Mouse (Mus musculus): ENCODE measurements around the gene Rdh16f1. TPM values are rescaled to one million over a fixed set of nuclear protein-coding genes. Genes with fewer than 3 reads are reported as not detected.

Rdh16f1 gene
- polyA plus RNA-seq, 1 experiment from 2014 or later, result not detected

Other genes with a start within 250 kb of the Rdh16f1 start
- gene Ndufa4l2, start 244.8 kb upstream of the Rdh16f1 start, polyA plus RNA-seq (2016; fragmentation: Nextera tagmentation; extraction: Ambion mirVana), result 5.9 and 9.0 TPM in 2 replicates
- 103 and 105 TPM in 2 replicates for gene Shmt2, start 237.3 kb upstream of the Rdh16f1 start, polyA plus RNA-seq (2016; fragmentation: Nextera tagmentation; extraction: Ambion mirVana)
- 60.0 and 62.4 TPM in 2 replicates for gene Nxph4, start 225.2 kb upstream of the Rdh16f1 start, polyA plus RNA-seq (2016; fragmentation: Nextera tagmentation; extraction: Ambion mirVana)
- 81.4 and 81.8 TPM in 2 replicates for gene Lrp1, start 138.6 kb upstream of the Rdh16f1 start, polyA plus RNA-seq (2016; fragmentation: Nextera tagmentation; extraction: Ambion mirVana)
- gene Stat6, start 116.8 kb upstream of the Rdh16f1 start, polyA plus RNA-seq (2016; fragmentation: Nextera tagmentation; extraction: Ambion mirVana), result 4.5 and 5.4 TPM in 2 replicates
- 10.0 TPM in 2 replicates for gene Nemp1, start 92.9 kb upstream of the Rdh16f1 start, polyA plus RNA-seq (2016; fragmentation: Nextera tagmentation; extraction: Ambion mirVana)
- 3.7 and 4.6 TPM in 2 replicates for gene Nab2, start 91.2 kb upstream of the Rdh16f1 start, polyA plus RNA-seq (2016; fragmentation: Nextera tagmentation; extraction: Ambion mirVana)
- 0.50 and 0.59 TPM in 2 replicates for gene Myo1a, start 54.6 kb upstream of the Rdh16f1 start, polyA plus RNA-seq (2016; fragmentation: Nextera tagmentation; extraction: Ambion mirVana)
- gene Tac2, start 35.3 kb upstream of the Rdh16f1 start, polyA plus RNA-seq (2016; fragmentation: Nextera tagmentation; extraction: Ambion mirVana), result not detected in 2 replicates
- 5.2 and 6.2 TPM in 2 replicates for gene Zbtb39, start 20.2 kb upstream of the Rdh16f1 start, polyA plus RNA-seq (2016; fragmentation: Nextera tagmentation; extraction: Ambion mirVana)
- gene Gpr182, start 8.1 kb upstream of the Rdh16f1 start, polyA plus RNA-seq (2016; fragmentation: Nextera tagmentation; extraction: Ambion mirVana), result 0.28 and 0.42 TPM in 2 replicates
- not detected in 2 replicates for gene Rdh1, start 66 bp upstream of the Rdh16f1 start, polyA plus RNA-seq (2016; fragmentation: Nextera tagmentation; extraction: Ambion mirVana)
- 0.06 and 0.13 TPM in 2 replicates for gene Rdh9, start 16.6 kb downstream of the Rdh16f1 start, polyA plus RNA-seq (2016; fragmentation: Nextera tagmentation; extraction: Ambion mirVana)
- gene Rdh16, start 41.4 kb downstream of the Rdh16f1 start, polyA plus RNA-seq (2016; fragmentation: Nextera tagmentation; extraction: Ambion mirVana), result not detected in 2 replicates
- gene Rdh19, start 90.1 kb downstream of the Rdh16f1 start, polyA plus RNA-seq (2016; fragmentation: Nextera tagmentation; extraction: Ambion mirVana), result not detected in 2 replicates
- gene Rdh16f2, start 106.7 kb downstream of the Rdh16f1 start, polyA plus RNA-seq (2016; fragmentation: Nextera tagmentation; extraction: Ambion mirVana), result not detected in 2 replicates
- not detected in 2 replicates for gene Rdh7, start 129.0 kb downstream of the Rdh16f1 start, polyA plus RNA-seq (2016; fragmentation: Nextera tagmentation; extraction: Ambion mirVana)
- not detected in 2 replicates for gene Sdr9c7, start 138.7 kb downstream of the Rdh16f1 start, polyA plus RNA-seq (2016; fragmentation: Nextera tagmentation; extraction: Ambion mirVana)
- gene Hsd17b6, start 247.8 kb downstream of the Rdh16f1 start, polyA plus RNA-seq (2016; fragmentation: Nextera tagmentation; extraction: Ambion mirVana), result not detected in 2 replicates